Mouse (Mus musculus): ENCODE results near the gene Il1r1. TPM values are rescaled to one million over a fixed set of nuclear protein-coding genes. Genes with fewer than 3 reads are reported as not detected.

Gene Il1r1
- total RNA-seq, 2 experiments from 2014 or later = 2.0 to 2.8 TPM

DNA sequence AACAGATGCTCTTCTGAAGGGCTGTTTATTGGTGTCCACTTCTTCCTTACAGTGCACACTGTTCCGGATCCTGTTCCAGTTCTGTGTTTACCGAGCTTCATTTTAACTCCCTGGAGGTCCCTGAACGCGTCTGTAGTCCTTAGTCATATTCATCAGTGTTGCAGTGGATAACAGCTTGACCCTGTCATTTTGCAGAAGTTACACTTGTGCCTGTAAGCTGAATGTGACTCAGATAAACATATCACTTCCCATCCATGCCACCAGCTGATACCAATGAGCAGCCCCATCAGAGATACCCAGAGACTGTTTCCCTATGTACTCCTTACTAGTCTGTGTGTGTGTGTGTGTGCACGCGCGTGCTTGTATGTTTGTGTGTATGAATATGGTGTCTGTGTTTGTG, 5.5 kb downstream of the Il1r1 start:
- no peak for DNase-seq (ENCODE audit: low spot score in 2 of 2)

DNA sequence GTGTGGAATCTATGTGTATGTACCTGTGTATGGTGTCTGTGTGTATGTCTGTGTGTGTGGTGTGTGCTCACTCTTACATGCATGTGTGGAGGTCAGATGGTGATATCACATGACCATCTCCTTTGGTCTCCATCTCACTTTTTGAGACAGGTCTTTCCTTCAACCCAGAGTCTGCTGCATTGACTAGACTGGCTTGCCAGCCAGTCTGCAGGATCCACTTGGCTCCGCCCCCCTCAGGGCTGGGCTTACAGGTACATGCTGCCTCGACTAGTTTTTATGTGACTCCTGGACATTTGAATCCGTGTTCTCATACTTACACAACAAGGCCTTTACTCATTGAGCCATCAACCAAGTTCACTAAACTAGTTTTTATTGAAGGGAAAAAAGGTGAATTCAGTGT, 6.2 kb downstream of the Il1r1 start:
- DNase-seq (ENCODE audit: low spot score in 2 of 2) = no peak

DNA sequence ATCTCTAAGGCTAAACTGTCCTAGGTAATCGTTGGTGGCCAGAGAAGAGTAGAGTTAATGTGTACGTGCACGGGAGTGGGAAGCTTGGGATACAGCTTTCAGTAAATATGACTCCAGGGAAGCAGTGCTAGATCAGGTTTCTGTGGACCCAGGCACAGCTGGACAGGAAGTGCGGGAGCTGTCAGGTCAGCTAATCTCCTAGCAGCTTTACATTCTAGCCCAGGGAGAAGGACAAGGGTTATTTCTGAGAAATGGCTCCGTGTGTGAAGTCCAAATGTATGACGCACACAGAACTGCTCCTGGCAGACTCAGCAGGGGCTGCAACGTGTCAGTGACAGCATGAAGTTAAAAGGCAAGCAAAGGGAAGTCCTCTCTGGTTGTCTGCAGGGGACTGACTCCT, 8.3 kb downstream of the Il1r1 start:
- no peak for DNase-seq (ENCODE audit: low spot score in 2 of 2)

DNA sequence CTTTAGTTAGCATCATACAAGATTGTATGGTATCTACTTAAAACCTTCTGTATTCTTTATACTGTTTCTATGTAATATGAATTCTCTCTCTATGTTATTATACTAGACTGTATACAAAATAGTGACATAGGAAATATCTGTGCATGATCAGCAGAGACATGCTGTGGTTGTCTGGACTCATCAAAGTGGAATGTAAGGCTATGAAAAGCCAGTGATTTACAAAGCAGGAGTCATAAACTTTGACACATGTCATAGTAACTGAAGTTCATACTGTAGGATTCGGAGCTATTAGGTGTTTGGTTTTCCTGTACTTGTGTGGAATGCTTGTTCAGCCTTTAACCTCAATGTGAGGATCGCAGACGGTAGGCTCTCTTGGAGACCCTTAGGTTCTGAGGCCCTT, 8.7 kb downstream of the Il1r1 start:
- DNase-seq (ENCODE audit: low spot score in 2 of 2) = no peak

DNA sequence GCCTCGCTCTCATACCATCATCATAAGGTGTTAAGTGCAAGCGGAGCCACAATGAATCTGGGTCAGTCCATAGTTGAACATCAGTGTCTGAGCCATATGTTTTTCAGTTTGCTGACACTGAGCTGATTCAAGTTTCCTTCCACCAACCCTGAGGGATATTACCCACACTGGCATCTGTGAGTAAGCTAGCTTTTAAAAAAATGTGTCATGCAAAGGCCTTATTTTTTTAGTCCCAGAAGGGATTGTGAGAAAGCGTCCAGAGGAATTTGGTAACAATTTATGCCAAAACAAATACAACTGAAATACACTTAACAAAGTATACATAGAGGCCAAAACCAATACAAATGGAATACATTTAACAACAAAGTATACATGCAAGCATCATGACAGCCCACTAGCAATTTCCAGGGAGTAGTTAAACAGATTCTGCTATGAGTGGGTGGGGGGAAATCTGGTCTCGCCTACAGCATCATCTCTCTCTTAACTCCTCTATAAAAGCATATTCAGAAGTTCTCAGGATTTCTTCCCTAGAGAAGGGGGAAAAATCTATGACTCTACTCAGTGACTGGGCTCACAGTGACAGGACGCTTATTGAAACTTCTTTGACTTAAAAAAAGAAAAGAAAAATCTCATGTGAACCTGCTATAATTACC, 10.8 kb downstream of the Il1r1 start:
- DNase-seq (ENCODE audit: low spot score in 2 of 2) = peak in 1 of 2 experiments; percentile 16

DNA sequence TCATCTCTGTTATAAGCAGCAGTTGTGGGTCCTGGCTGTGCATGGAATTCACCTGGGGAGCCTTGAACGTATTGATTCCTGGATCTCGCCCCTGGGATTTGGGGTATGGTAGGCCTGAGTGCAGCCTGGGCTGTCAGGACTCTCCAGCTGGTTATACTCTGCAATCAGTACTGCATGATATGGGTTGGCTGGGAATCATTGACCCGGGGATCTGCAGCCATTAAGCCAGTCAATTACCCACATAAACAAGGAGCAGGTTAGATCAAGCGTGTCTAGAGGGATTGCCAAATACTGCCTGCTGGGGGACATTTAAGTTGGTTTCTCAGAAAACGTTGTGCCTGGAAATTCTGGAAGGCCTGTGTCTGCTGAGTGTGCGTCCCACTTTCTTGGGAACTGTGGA, 11.8 kb downstream of the Il1r1 start:
- DNase-seq (ENCODE audit: low spot score in 2 of 2) = no peak

DNA sequence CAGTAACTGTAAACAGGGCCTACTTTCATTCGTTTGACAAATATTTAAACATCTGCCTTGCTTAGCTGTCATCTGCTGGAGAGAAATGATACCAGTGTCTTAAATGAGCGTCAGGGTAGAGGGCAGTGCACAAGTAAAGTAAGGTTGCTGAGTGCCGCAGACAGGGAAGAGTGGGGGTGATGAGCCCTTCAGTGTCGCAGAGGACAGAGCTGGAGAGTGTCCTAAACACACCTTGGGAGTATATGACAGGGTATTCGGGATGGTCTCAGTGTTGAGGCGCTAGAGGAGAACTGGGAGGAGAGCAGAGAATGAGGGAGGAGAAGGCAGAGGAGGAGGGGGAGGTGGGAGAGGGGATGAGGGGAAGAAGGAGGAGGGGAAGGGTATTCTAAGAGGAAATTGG, 12.2 kb downstream of the Il1r1 start:
- no peak for DNase-seq (ENCODE audit: low spot score in 2 of 2)

DNA sequence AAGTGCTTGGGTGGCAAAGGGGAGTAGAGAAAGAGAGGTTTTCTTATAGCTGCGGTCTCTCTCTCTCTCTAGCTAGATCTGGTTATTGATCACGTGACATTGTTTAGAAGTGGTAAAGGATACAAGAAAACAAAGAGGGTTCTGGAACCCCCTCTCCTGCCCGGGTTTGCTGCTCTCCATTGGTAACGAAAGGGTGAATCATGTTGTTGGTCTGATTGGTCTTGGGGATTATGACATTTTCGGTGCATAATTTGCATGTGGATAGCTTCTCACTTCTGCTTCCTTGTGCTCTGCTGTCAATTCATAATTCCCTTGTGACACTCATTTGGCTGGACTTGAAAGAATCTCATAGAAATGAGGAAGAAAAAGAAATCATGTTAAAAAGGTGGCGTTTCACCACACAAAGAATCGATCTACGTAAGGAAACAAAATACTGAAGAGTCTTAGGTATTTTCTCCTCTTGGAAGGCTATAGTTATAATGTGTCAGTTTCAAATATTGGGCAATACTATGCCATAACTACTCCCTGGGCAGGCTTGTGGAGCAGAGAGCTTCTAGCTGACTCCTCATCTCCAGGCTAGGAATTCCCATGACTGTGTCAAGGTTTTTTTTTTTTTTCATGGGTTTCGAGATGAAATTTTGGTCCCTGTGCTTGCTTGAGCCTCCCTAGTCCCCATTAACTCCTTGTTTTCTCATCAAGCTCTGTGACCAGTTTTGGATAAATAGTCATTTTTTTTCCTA, 15.6 kb downstream of the Il1r1 start:
- DNase-seq (ENCODE audit: low spot score in 2 of 2) = no peak

DNA sequence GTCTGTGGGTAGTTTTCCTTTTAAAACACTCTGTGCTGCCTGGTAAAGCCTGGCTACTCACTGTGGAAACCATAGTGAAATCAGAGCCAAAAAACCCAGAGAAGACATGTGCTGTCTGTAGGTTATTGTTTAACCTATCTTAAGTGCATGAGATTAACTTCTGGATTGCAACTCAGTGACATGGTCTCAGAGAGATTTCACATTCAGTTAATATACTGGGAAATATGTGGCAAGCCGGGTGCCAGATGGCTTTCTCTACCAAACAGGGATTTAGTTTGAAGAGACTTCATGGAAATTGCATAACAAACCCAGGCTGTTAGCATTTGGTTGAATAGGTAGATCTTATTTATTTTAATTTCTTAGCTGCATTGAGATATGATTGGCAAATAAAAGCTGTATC, 17.8 kb downstream of the Il1r1 start:
- no peak for DNase-seq (ENCODE audit: low spot score in 2 of 2)

DNA sequence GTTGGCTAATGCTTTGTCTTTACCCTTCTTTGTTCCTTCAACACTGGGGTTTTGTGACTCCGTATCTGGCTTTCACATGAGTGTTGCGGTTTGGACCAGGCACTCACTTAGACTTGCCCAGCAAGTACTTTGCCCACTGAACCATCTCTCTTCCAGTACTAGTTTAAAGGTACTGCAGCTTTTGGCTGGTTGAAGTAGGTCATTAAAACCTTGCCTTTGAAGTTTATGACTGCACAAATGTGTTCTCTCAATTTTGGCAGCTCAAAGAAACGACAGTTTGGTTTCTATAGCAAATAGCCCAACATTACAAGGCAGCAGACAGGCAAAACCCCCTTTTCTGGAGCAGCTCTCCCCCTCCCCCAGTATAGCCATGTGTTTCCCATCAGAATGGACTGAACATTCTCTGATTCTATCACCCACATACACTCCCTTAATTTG, 18.7 kb downstream of the Il1r1 start:
- DNase-seq (ENCODE audit: low spot score in 2 of 2) = no peak

DNA sequence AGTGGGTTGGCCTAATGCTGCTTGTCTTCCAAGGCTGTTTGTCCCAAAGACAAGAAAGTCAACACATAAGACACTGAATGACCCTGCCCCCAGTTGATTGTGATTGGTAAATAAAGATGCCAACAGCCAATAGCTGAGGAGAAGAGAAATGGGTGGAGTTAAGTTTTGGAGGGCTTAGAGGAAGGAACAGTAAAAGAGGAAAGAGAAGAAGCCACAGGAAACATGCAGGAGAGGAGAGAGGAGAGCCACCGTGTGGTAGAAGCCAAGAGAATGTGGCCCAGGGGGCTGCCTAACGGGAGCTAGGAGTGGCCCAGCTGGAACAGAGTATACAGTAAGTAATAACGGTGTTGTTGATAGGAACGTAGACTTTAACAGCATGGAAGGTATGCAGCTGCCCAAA, 25.5 kb downstream of the Il1r1 start:
- no peak for DNase-seq (ENCODE audit: low spot score in 2 of 2)

DNA sequence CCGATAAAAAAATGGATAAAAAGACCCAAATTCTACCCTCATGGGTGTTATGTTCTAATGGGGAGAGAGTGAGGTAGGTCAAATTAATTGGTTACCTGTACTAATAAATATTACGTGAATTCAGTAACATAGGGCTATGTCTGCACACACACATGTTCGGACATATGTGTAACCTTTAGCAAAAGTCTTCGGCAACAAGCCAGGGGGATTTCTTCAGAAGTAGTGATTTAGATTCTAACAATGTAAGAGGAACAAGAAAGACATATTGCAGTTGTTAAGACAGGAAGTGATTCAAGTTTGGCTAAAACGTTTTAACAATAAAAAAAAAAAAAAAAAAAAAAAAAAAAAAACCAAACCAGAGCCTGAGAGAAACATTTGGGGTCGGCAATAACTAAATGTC, 27.6 kb downstream of the Il1r1 start:
- no peak for DNase-seq (ENCODE audit: low spot score in 2 of 2)

DNA sequence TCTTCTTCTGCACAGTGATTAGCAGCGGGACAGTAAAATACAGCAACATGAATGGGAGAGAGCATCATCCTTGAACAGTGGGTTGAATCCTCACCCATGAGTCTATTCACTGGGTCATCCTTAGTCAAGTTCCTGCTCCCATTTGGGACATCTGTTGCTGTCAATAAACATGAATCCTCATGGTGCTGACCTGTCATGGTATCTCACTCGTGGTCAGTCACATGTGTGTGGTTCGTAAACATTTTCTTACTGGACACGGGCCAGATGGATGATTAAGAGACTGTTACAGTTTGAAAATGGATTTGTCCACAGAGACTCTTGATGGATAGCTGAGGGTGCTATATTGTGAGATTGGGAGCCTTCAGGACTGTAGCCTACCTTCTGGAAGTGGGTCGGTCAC, 29.1 kb downstream of the Il1r1 start:
- DNase-seq (ENCODE audit: low spot score in 2 of 2) = no peak

DNA sequence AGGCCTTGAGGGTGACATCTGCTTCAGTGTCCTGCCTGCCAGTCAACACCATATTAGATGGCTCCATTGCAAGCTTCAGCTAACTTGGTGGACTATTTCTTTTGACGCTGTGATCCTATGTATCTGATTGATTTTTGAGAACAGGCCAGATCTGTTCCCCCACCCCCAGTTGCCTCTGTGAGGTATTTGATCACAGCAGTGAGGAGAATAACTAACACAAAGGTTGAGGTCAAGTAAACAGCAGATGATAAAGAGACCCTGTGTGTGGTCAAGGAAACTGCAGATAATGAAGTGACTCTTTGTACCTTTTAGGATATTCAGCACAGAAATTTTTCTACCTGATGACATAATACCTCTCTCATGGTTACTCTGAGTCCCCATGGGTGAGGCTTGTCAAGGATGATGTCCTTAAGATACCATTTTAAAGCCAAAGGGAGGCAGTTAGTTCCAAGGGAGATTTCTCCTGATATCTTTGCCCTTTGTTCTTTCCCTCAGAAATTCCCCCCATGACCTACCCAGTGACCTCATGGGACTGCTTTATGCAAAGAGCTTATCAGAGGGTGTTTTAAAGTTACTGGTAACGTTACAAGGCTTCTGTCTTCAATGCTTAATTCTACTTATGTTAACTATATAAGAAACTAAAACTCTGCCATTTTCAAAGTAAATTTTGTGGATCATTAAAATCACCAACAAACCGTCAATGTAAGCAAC, 29.6 kb downstream of the Il1r1 start:
- DNase-seq (ENCODE audit: low spot score in 2 of 2) = no peak

DNA sequence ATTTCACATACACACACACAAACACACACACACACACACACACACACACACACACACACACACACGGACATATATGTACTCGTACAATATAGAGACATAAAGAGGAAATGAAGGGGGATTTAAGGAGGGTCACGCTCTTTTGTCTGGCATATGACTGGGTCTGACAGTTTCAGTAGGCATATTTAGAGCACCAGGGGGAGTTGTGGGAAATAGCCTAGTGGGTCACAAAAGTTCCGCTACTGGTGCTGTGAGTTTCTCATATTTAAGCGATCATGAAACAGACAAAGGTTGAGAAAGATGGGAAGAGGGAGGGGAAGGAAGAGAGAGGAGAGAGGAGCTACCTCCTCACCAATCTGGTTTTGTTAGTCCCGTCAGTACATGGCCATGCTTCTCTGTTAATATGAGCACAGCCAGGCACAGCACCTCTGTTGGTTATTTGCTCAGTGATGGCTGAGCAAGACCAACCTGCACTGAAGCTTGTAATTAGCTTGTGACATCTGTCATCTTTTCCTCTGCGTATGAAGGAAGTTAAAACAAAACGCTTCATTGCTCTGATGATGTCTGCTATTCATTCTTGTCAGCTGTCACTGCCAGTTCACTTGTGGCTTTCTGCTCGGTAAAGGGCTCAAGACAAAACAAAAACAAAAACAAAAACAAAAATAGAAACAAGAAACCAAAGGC, 37.7 kb downstream of the Il1r1 start:
- DNase-seq (ENCODE audit: low spot score in 2 of 2) = no peak

DNA sequence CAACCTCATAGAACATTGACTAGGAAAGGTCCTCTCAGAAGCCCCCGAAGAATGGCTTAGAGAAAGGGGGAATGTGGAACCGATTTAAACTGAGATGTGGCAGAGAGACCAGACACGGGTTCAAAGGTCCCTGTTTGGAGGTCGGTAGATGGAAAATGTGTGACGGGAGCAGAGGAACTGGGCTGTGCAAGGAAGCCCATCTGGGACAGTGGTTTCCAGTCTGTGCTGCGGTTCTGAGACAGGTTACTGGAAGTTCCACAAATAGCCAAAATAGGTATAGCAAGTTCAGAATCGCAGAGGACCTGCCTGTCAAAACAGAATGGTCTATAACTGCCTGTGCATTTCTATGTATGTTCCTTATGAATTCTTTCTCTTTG, 38.2 kb downstream of the Il1r1 start:
- DNase-seq (ENCODE audit: low spot score in 2 of 2) = no peak

DNA sequence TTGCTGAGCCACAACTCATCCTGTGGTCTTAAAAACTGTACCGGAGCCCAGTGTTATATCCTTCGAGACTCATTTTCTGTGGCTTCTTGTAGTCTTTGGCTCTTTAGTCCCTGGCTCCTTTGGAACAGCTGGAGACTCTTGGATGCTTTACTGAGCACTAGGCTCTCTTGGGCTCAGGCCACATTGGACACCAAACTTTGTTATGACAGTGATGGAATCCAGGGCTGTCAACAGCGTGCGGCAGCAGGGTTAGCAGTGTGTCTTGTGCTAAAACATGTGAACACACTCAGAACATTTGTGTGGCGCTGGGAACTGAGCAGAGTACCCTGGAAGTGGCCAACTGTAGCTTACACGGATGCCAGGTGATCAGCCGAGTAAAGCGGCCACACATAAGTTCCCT, 38.8 kb downstream of the Il1r1 start:
- DNase-seq (ENCODE audit: low spot score in 2 of 2) = no peak

DNA sequence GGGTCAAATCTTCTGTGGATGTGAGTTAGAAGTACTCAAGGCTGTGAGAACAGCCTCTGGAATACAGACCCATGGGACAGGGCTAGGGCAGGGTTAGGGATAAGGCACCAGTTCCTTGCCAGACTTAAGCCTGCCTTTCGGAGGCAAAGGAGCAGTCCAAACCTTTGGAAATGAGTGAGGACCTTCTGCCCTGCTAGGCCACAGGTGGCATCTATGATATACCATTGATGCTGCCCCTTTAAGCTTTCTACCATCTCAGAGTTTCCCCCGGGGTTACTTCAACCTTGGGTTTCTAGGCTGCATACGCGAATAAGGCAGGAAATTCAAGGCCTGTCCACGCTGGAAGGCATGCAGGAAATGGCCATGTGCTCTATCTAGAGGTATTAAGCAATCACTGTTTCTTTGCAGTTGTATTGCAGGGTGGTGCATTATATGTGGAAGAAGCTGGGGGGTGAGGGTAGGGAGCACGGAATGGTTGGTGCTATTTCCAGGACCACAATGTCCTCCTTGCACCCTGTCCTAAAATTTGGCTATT, 40.5 kb downstream of the Il1r1 start:
- no peak for DNase-seq (ENCODE audit: low spot score in 2 of 2)

DNA sequence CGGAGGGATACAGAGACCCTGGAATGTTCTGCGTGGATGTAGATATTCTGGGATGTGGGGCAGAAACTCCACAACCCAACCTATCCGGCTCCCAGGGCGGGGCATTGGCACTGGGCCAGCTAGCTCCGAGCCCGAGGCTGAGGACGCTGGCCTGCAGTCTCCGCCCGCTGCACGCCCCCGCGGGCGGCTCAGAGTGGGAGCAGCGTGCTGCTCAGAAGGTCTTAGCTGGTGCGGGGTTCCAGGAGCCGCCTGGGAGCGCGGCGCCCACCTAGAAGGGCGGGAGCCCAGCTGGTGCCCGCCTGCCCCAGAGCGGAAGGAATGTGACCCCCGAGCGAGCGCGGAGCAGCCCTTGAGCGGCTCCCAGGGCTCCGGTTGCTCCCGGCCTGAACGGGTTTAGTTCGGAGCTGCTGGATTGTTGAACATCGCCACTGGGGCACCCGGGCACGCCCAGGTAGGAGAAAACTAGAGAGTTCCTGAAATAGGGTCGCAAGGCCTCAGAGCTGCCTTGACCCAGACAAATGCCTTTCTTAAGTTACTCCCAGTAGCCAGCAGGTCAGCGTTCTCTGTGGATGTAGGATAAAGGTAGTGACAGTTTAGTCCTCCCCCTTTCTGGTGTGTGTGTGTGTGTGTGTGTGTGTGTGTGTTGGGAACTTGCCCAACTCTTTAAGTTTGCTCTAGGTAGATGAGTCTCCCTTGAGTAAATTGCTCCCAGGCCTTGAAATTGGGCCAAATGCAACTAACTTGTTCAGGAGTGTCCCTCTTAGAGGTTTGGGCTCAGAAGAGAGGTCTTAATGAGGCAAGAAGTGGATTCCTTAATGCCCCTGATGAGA, 41.8 kb downstream of the Il1r1 start:
- DNase-seq (ENCODE audit: low spot score in 2 of 2) = peak; percentile 71 to 80

DNA sequence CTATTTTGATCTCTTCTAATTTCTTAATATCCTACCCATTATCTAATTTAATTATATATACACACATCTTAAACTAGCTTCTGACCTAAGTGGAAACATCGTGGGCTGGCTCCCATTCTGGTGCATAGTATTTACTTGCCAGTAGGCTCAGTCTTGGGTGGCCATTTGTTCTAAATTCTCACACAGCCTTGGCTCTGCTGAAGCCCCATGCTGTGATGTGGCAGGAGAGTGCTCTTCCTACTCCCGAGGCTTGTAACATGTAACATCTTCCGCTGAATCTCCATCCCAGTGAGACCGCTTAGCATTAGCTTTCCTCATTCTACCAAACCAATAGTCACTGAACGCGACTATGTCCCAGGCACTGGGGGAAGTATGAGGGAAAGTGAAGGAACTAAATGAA, 43.0 kb downstream of the Il1r1 start:
- no peak for DNase-seq (ENCODE audit: low spot score in 2 of 2)

DNA sequence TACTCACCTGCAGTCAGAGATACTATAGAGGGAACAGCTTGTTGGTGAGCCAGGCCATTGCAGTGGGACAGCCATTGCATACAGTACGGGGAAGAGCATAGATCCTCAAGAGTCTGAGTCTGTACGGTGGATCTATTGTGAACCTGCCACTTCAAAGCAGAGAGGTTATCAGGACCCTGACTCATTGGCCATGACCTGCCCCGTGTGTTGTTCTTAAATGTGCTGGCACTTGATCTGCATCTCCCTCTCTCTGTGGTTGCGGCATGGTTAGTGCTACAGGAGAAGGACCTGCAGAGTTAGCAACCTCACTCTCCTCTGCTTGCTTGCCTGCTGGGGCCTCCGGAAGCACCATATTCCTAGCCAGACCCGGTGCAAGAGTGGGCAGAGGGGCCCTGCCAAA, 43.7 kb downstream of the Il1r1 start:
- no peak for DNase-seq (ENCODE audit: low spot score in 2 of 2)
